Mouse (Mus musculus) forebrain, postnatal 0 days (tissue): ENCODE measurements around the gene Actr8. TPM values are rescaled to one million over a fixed set of nuclear protein-coding genes. Genes with fewer than 3 reads are reported as not detected.

Experiments
- ATAC-seq: fragments of 200-750 bp; cut with Nextera tagmentation; 2 replicates; pipeline ENCODE4 v1.8.0; 2017; ENCODE audit warnings: mild to moderate bottlenecking, moderate library complexity
- DNase-seq: peaks from one replicate; pipeline ENCODE4 v3.0.0-alpha.2; 2015
- H3K27ac ChIP-seq: fragments of 300-500 bp; sonication (generic); 2 replicates; pipeline ENCODE4 v1.5.1; 2014; ENCODE audit warnings: low read depth, mild to moderate bottlenecking, antibody characterized with exemption, low read length, moderate library complexity, mixed read lengths
- H3K27me3 ChIP-seq: fragments of 300-500 bp; sonication (generic); 2 replicates; pipeline ENCODE4 v1.6.1; 2014; ENCODE audit warnings: mild to moderate bottlenecking, low read length, mixed read lengths; ENCODE audit not compliant: insufficient read depth
- H3K36me3 ChIP-seq: fragments of 300-500 bp; sonication (generic); 2 replicates; pipeline ENCODE4 v1.6.1; 2014; ENCODE audit warnings: mild to moderate bottlenecking, moderate library complexity; ENCODE audit not compliant: insufficient read depth
- H3K4me1 ChIP-seq: fragments of 300-500 bp; sonication (generic); 2 replicates; pipeline ENCODE4 v1.6.1; 2014; ENCODE audit warnings: antibody characterized with exemption; ENCODE audit not compliant: insufficient read depth
- H3K4me2 ChIP-seq: fragments of 300-500 bp; sonication (generic); 2 replicates; pipeline ENCODE4 v1.6.1; 2014; ENCODE audit warnings: low read depth, mild to moderate bottlenecking, moderate library complexity
- H3K4me3 ChIP-seq: fragments of 300-500 bp; sonication (generic); 2 replicates; pipeline ENCODE4 v1.5.1; 2014; ENCODE audit warnings: low read depth, low read length, mixed read lengths
- H3K9ac ChIP-seq: fragments of 300-500 bp; sonication (generic); 2 replicates; pipeline ENCODE4 v1.6.1; 2014; ENCODE audit warnings: mild to moderate bottlenecking
- H3K9me3 ChIP-seq: fragments of 300-500 bp; sonication (generic); 2 replicates; pipeline ENCODE4 v1.6.1; 2016; ENCODE audit warnings: low read length
- CTCF ChIP-seq: sonication (generic); IDR thresholded peaks from 2 replicates; pipeline ENCODE4 v1.5.1; 2016; ENCODE audit warnings: antibody characterized with exemption, control low read depth, low read depth
- WGBS: fragments of 180-500 bp; shearing (Covaris S2); extraction: QIAGEN DNeasy Blood & Tissue Kit; methylation state at CpG from one replicate; pipeline ENCODE4 v1.1.7; 2014; 5-methylcytosine and 5-hydroxymethylcytosine counted together
- polyA plus RNA-seq: library from polyadenylated mRNA; unstranded; fragments of >200 nt; fragmentation: Nextera tagmentation; extraction: Ambion mirVana; gene quantifications from 2 replicates; pipeline ENCODE4 v1.2.1, GENCODE M21; 2015
- total RNA-seq: library from RNA; depleted of rRNA; stranded (reverse); fragments of >200 nt; gene quantifications from 2 replicates; pipeline ENCODE4 v1.2.3, GENCODE M21; 2014

The Actr8 gene
- total and polyA plus RNA-seq, 2 experiments from 2014 or later = 49.2 to 68.6 TPM

DNA sequence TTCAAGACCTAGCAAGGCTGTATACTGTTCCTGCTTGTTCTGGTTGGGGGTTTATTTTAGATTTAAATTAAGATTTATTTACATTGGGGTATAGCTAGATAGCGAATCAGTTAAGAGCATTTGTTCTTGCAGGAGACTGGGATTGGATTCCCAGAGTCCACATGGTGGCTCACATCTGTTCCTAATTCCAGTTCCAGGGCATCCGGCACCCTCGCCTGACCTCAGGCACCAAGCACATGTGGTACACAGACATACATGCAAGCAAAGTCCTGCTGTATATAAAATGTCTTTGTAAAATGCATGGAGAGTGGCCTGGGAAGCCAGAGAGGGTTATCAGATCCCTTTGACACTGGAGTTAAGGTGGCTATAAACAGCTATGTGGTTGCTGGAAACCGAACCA is 16.8 kb downstream of the Actr8 start:
- 93% methylated on average over 4 of the region's 4 CpGs for WGBS
- Histone ChIP-seq H3K4me2 (no peak overlapping the region), H3K4me1 (no peaks in the 10 kb centered on the region; the same call in 1 of the 2 replicates), H3K27ac (no peak overlapping the region), H3K36me3 (peaks cover 71% of the 10 kb centered on the region), H3K4me3 (no peak overlapping the region), H3K27me3 (no peaks in the 10 kb centered on the region), H3K9ac (no peak overlapping the region), H3K9me3 (no peaks in the 10 kb centered on the region)
- DNase-seq (no peak), ATAC-seq (no peak)
- no peak for TF ChIP-seq CTCF

DNA sequence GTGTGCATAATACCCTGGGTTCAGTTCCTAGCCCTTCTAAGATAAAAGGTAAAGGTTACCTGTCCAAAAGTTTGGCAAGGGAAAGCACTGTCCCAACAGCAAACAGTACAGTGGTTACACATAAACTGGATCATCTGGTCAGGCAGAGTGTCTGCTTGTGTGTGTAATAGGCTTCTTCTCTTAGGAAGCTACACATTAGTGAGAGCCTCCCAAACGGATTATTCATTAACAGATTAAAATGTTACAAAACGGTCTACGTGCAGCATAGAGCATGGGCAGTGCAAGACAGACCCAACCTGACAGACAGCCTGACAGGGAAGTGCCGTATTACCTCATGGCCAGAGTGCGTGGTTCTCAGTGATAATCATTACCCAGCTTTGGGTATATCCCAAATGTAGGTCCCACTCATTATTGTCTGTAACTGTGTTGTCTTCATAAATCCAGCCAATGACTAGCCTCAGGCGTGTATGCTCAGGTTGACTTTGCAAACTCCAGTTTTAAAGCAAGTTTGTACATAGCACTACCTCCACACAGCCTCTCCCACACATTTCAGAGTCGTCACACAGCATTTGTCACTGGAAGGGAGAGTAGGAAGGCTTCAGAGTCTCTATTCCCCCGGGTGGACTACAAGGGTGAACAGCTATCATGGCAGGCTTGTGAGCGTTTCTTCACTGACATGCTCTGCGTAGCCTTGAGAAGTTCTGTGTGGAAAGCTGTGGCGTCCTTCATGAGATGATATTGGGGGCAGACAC is 18.0 kb downstream of the Actr8 start:
- ATAC-seq (no peak), DNase-seq (no peak)
- H3K27ac ChIP-seq = no peak overlapping the region
- peaks cover 59% of the 10 kb centered on the region for H3K36me3 ChIP-seq
- WGBS = 92% methylated on average over 11 of the region's 11 CpGs
- no peak for TF ChIP-seq CTCF
- H3K4me2 ChIP-seq = no peak overlapping the region
- H3K9ac ChIP-seq = no peak overlapping the region
- no peaks in the 10 kb centered on the region for H3K9me3 ChIP-seq
- H3K4me1 ChIP-seq = no peaks in the 10 kb centered on the region; the same call in 1 of the 2 replicates
- H3K4me3 ChIP-seq = no peak overlapping the region
- no peaks in the 10 kb centered on the region for H3K27me3 ChIP-seq

DNA sequence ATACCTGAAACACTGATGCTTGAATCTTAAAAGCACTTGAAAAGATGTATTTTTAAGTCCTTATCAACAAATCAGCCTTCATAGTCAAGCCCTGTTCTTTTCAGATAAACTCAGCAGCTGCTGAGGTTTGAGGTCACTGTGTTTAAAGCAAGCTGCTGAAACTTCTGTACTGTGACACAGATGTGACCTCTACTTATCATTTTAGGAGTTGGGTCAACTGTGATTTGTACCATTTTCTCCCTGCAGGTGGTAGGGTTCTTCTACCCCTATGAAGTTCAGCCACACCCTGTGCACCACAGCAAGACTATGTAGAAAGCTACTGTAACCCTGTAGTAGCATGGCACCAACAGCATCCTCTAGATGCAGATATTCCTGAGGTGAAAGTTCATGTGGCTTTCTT is 19.2 kb downstream of the Actr8 start:
- DNase-seq (no peak), ATAC-seq (no peak)
- Histone ChIP-seq H3K9ac (no peak overlapping the region), H3K27me3 (no peaks in the 10 kb centered on the region), H3K4me2 (no peak overlapping the region), H3K4me3 (no peak overlapping the region), H3K27ac (no peak overlapping the region), H3K9me3 (no peaks in the 10 kb centered on the region), H3K36me3 (peaks cover 48% of the 10 kb centered on the region), H3K4me1 (no peaks in the 10 kb centered on the region; the same call in 1 of the 2 replicates)
- no peak for TF ChIP-seq CTCF

DNA sequence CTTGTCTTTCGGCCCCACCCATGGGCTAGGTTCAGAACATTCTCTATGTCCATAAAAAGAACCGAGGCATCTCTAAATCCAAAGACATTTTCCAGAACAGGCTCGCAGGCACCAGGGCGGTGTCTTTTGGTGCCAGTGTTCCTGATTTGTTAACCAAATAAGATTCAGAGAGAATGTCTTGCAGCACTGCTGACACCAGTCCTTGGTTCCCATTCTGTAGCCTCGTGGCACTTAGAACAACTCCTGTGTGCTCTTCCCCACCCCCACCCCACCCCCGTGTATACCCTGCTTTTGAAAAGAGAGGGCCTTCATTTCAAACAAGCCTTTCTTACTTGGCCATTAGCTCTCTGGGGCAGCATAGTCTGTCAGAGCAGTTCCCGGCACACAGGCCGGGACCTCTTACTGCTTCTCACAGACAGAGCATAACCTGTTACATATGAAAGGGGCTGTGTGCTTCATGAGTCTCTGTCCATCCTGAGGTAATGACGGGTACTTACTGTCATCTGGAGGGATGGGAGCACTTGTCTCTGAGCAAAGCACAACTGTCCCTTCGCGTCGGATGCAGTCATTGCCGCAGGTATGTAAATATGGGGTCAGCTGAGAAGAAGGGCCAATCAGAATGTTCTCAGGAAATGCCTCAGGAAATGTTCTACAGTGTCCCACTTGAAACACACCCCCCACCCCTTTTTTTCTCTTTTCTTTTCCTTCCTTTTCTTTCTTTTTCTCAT is 20.8 kb downstream of the Actr8 start:
- Histone ChIP-seq H3K27me3 (no peaks in the 10 kb centered on the region), H3K4me3 (no peak overlapping the region), H3K9me3 (no peaks in the 10 kb centered on the region), H3K4me2 (no peak overlapping the region), H3K36me3 (peaks cover 32% of the 10 kb centered on the region), H3K27ac (no peak overlapping the region), H3K4me1 (no peaks in the 10 kb centered on the region; the same call in 1 of the 2 replicates), H3K9ac (no peak overlapping the region)
- WGBS = 63% methylated on average over 13 of the region's 13 CpGs
- no peak for TF ChIP-seq CTCF
- ATAC-seq (peak; percentile 60), DNase-seq (peak; percentile 16)

DNA sequence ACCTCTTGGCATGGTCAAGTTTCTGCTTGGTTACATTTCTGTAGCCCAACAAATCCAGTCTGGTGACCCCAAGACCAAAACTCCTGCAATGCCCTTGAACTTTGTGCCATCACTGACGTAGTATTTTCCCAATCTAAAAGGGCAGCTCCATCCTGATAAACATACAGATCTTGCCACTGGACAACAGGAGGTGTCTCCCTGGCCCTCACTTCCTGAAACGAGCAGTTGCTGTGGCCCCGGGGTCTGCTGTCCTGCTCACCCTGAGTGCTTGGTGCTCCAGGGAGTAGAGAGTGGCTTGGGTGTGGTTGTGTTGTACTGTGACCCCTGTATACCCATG is 21.3 kb downstream of the Actr8 start:
- DNase-seq (no peak), ATAC-seq (no peak)
- peaks cover 29% of the 10 kb centered on the region for H3K36me3 ChIP-seq
- WGBS = 92% methylated on average over 3 of the region's 3 CpGs
- no peaks in the 10 kb centered on the region; the same call in 1 of the 2 replicates for H3K4me1 ChIP-seq
- H3K27ac ChIP-seq = no peak overlapping the region
- H3K9me3 ChIP-seq = no peaks in the 10 kb centered on the region
- H3K4me2 ChIP-seq = no peak overlapping the region
- H3K27me3 ChIP-seq = no peaks in the 10 kb centered on the region
- no peak for TF ChIP-seq CTCF
- no peak overlapping the region for H3K9ac ChIP-seq
- H3K4me3 ChIP-seq = no peak overlapping the region

DNA sequence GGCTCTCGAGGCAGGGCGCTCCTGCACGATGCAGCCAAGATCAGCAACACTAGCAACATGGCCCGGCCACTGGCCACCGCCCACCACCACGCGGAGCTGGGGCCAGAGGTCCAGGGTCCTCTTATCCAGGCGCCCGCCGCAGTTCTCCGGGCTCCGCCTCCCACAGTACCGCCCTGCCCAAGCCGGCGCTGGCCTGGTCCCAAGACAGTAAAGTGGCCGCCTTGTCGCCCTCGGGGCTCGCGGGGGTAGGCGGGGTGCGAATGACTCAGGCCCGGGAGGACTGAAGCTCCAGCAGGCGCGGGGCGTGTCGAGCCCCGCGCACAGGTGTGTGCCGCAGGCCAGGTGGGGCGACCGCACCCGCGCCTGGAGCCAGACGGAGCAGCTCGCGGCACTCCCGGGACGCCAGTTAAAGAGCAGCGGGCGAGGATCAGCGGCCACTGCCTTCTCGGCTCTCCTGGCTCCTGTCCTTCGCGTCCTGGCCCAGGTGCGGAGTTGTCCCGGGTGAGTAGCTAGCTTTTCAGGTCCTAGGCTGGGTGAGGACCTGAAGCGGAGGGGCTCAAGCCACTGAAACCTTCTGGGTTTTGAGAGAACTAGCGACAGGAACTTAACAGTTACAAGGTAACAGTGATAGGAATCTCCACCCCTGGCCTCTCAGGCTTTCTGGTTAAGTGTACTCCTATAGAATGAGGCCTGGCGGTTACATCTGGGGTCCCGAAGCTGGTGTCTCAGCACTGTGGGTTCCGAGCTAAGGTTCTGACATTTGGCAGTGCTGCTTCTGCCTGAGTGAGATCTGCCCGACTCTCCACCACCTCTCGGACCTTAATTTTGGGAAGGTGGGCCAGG is 30.8 kb downstream of the Actr8 start, which contains the start of the genes Il17rb and Chdh:
Gene Il17rb, minus strand, starts transcription at position 164 of the 843 bp plus-strand sequence.
Gene Chdh, plus strand, starts transcription at position 291 of the 843 bp plus-strand sequence.
- Histone ChIP-seq H3K4me2 (peak within 1 kb of the TSS; percentile 89), H3K4me3 (peak within 1 kb of the TSS; percentile 43), H3K36me3 (no peaks in the 10 kb centered on the region), H3K9ac (peak within 1 kb of the TSS; percentile 53), H3K9me3 (no peaks in the 10 kb centered on the region), H3K27ac (no peak within 1 kb of the TSS), H3K27me3 (no peaks in the 10 kb centered on the region), H3K4me1 (peaks cover 11% of the 10 kb centered on the region)
- WGBS = 11% methylated on average over 54 of the region's 54 CpGs
- no peak for TF ChIP-seq CTCF
- DNase-seq (peak; percentile 42), ATAC-seq (peak; percentile 61)
